Mouse (Mus musculus): ENCODE results near the gene Ipmk. TPM values are rescaled to one million over a fixed set of nuclear protein-coding genes. Genes with fewer than 3 reads are reported as not detected.
A peak's percentile ranks its signal among the peaks of the same experiment; 100 is the strongest.

Gene Ipmk
- 10 to 100 TPM; 14.8 to 16.9 TPM for total RNA-seq (2021)
- long read RNA-seq, experiment 1, full-length matches to known transcripts: 7 of 11 reads
- long read RNA-seq, experiment 1, partial matches to known transcripts: 1 of 11 reads
- long read RNA-seq, experiment 1, other reads (novel, unspliced or antisense): 3 of 11 reads
- long read RNA-seq, experiment 2, full-length matches to known transcripts: 4 of 11 reads
- long read RNA-seq, experiment 2, partial matches to known transcripts: 1 of 11 reads
- long read RNA-seq, experiment 2, other reads (novel, unspliced or antisense): 6 of 11 reads

- intact Hi-C loops (cut with DNase I): no loop called here
Observed at GRCm38 (mm10) chr10:71347509-71347949, at the start of gene Ipmk. Gene Ipmk, plus strand, starts transcription at chr10:71347763.

DNA sequence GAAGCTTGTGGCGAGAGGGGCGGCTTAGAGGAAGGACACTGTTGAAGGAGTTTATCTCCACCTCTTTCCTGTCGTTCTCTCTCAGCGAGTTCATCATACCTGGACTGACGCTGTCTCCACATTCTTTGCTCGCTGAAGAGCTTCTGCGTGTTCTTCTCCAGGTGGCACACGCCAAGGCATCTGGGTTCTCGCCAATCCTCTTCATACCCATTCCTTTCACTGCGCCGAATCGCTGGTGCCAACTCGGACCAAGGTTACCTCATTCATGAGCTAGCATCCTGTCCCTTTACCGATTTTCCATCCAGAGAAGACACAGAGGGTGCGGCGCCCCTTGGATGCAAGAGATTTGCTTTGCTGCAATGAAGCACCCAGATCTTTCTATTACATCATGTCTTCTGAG lies 47.4 kb upstream of the Ipmk start:
- intact Hi-C loops (cut with DNase I): no loop called here
- DNase-seq: no peak

More at GRCm38 (mm10) chr10:71347509-71347949, at the start of gene Ipmk:
- DNase-seq: peak; percentile 100

GRCm38 (mm10) chr10:71302490-71302889 lies 45.1 kb upstream of the Ipmk start:
- intact Hi-C loops (cut with DNase I): no loop called here

DNA sequence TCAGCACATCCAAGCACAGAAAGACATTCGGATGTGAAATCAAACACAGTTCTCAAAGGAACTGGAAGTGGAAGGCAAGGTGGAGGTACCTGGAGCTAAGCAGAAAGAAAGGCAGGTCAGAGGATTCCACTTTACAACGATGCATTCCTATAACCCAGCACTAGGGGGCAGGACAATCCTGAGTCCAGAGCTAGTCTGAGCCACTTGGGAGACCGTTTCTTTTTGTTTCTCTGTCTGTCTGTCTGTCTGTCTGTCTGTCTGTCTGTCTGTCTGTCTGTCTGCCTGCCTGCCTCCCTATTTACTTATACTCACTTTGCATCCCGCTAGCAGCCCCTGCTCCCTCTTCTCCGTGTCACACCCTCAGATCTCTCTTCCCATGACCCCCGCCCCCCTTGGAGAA lies 41.4 kb upstream of the Ipmk start:
- intact Hi-C loops (cut with DNase I): no loop called here
- no peak for DNase-seq

More at GRCm38 (mm10) chr10:71302490-71302889, 45.1 kb upstream of the Ipmk start:
- no peak for DNase-seq

DNA sequence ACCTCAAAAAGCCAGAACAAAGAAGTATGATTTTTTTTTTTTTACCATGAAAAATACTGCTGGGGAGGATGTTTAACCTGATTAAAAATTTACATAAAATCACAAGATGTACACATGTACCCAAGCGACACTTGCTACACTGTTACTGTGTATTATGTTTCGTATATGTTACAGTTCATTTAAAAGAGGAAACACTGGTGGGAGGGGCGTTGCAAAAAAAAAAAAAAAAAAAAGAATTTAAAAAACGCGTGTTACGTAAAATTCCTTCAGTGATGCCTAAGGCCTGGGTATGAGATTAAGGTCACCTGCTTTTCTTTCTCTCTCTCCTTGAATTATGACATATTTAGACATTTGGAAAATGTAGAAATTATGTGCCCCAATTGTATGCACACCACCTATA lies 40.8 kb upstream of the Ipmk start:
- no peak for DNase-seq
- intact Hi-C loops (cut with DNase I): no loop called here

DNA sequence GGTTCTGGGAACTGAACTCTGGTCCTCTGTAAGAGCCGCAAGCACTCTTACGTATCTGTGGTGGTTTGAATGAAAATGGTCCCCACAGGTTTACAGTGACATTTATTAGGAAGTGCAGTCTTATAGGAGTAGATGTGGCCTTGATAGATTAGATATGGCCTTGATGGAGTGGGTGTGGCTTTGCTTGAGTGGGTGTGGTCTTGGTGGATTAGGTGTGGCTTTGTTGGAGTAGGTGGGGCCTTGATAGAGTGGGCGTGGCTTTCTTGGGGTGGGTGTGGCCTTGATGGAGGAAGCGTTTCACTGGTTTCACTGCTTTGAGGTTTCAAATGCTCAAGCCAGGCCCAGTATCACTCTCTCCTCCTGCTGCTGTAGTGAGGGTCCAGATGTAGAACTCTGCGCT lies 39.4 kb upstream of the Ipmk start:
- intact Hi-C loops (cut with DNase I): no loop called here
- DNase-seq: no peak

GRCm38 (mm10) chr10:71310288-71310687 lies 37.3 kb upstream of the Ipmk start:
- no peak for DNase-seq
- intact Hi-C loops (cut with DNase I): no loop called here

DNA sequence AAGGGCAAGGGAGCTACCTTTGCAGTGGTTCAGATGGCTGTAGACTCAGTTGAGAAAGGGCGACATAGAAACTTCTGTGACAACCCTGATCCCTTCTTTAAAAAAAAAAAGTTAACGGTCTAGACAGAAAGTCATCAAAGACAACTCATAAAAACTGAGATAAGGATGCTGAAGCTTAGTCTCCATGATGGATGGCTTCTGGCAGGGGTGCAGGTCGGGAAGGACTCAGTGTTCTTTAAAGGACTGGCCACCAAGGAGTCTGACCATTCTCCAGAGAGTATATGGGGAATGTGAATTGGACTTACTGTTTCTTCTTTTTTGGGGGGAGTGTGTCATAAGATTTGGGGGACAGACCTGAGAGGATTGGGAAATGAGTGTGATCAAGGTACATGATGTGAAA lies 33.0 kb upstream of the Ipmk start:
- intact Hi-C loops (cut with DNase I): no loop called here
- DNase-seq: no peak

DNA sequence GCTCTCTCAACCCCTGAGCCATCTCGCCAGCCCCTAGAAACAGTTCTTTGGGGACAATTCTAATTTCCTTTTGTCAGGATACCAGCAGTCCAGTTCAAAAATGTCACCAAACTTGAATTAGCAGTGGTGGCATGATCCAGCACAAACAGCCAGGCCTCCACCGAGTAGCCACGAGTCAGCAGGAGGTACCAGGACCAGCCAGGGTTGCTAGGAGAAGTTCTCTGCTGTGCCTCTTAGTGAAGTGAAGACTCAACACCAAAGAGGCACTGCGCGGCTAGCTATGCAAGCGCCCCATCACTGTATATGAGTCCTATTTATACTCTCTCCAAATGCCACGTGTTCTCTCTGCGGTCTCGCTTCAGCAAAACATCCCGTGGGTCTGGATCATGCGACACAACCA lies 31.5 kb upstream of the Ipmk start:
- DNase-seq: no peak
- intact Hi-C loops (cut with DNase I): no loop called here

DNA sequence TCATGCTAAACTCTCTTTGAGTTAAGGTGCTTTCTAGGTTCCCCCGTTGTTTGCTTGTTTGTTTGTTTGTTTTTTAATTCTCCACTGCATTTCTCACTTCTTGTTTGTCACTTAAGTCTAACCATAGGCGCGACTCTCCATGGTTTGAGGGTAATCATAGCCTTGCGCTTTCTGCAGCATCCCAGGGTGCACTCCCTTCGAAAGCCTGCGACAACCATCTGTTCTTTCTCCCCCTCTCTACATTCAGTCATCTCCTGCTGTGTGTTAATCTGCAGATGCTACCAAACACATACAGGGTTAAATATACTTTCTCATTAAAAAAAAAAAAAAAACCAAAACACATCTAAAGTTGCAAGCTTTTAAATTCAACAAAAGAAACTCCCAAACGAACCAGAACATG lies 31.1 kb upstream of the Ipmk start:
- DNase-seq: no peak
- intact Hi-C loops (cut with DNase I): no loop called here

DNA sequence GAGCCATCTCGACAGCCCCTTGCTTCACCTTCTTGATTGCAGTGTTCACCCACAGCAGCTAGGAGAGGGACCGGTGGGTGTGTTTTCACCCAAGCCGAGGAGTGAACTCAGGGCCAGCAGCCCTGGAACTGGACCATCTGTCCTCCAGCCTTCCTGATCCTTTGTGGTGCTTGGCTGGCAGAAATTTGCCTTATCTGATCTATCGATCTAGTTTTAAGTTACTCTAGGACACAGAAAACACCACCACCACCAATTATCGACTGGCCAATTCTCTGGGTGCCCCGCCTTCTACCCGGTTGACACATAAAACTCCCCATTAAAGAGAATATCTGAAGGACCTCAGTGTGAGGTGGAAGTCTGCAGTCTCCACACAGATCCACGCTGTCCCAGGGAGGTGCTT lies 23.9 kb upstream of the Ipmk start:
- DNase-seq: no peak
- intact Hi-C loops (cut with DNase I): no loop called here

DNA sequence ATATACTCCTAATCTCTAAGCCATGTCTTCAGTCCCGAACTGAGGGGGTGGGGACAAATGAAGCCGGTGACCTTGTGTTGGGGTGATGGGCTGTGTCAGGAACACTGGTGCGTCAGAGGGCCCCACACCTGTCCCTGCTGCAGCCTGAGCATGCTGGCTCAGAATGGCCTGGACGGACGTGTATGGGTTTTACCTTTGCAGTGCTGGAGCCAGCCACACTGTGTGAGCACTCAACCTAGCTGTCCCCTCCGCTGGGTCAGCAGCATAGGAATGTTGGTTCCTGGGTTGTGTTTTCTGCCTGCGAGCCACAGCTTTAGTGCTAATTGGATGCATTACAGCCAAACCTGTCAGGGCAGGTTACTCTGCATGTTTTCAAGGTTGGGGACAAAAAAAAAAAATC lies 21.4 kb upstream of the Ipmk start:
- intact Hi-C loops (cut with DNase I): loop anchor here (1.0 kb wide), 1 partner anchor 75 kb away; no protein-coding TSS in a partner anchor
- DNase-seq: no peak

DNA sequence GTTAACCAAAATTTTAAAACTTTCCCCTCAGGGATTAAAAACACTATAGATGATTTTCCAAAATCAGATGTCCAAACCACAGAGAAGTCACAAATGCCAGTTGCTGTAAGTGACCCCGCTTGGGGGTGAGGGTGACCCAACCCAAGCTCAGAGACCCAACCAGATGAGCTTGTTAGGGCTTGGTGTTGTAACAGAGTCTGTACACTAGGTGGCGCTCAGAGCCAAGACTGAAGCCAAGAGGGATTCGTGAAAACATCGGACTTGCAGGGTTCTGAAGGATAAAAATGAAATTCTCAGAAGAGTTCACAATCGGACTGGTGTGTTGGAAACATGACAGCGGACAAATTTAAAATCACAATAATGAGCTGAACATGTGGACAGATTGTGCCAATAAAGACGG lies 20.8 kb upstream of the Ipmk start:
- intact Hi-C loops (cut with DNase I): loop anchor here (1.0 kb wide), 1 partner anchor 75 kb away; no protein-coding TSS in a partner anchor
- peak; percentile 31 to 47 for DNase-seq

- no peak for DNase-seq
- intact Hi-C loops (cut with DNase I): no loop called here
Observed at GRCm38 (mm10) chr10:71327386-71327785, 20.2 kb upstream of the Ipmk start.

DNA sequence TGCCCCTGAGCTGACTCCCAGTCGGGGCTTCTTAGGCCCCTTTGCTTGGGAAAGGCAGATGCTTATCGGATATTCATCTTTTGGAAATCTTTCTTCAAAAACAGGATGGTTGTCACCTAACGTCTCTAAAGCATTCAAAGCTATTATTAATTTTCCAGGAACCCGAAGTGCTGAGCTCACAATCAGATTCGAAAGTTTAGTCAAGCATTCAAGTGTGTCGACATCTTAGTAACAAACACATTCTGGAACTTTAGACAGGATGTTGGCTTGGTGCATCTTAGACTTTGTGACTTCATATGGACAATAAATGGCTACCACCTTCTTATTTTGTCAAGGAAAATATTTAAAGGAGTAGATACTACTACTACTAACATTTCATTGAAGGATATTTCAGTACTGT lies 19.2 kb upstream of the Ipmk start:
- no peak for DNase-seq

DNA sequence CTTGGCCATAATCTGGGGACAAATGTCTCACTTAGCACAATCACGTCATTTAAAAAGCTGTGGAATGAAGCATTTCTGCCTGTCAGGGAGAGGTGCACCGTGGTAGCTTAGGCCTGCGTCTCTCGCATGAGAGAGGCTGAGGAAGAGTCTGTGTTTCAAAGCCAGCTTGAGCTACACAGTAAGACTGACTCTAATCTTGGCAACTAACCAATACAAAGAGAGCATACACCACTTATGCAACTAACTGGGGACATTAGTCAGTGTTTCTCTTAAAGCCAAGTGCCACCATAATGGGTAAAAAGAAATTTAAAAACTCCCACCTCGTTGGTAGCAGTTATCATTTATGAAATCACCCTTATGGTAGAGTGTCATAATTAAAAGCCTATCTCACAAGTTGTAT lies 18.7 kb upstream of the Ipmk start:
- intact Hi-C loops (cut with DNase I): no loop called here

More for the DNA sequence above, 19.2 kb upstream of the Ipmk start:
- intact Hi-C loops (cut with DNase I): no loop called here

GRCm38 (mm10) chr10:71329295-71329694 lies 18.3 kb upstream of the Ipmk start:
- DNase-seq: no peak
- intact Hi-C loops (cut with DNase I): no loop called here

More for the DNA sequence above, 18.7 kb upstream of the Ipmk start:
- DNase-seq: no peak

GRCm38 (mm10) chr10:71330070-71330469 lies 17.5 kb upstream of the Ipmk start:
- intact Hi-C loops (cut with DNase I): no loop called here
- DNase-seq: no peak

- DNase-seq: no peak
- intact Hi-C loops (cut with DNase I): no loop called here
Observed at GRCm38 (mm10) chr10:71331908-71332307, 15.7 kb upstream of the Ipmk start.

- intact Hi-C loops (cut with DNase I): no loop called here
- DNase-seq: no peak
Observed at GRCm38 (mm10) chr10:71332376-71332775, 15.2 kb upstream of the Ipmk start.

GRCm38 (mm10) chr10:71332859-71333258 lies 14.7 kb upstream of the Ipmk start:
- intact Hi-C loops (cut with DNase I): no loop called here
- no peak for DNase-seq

DNA sequence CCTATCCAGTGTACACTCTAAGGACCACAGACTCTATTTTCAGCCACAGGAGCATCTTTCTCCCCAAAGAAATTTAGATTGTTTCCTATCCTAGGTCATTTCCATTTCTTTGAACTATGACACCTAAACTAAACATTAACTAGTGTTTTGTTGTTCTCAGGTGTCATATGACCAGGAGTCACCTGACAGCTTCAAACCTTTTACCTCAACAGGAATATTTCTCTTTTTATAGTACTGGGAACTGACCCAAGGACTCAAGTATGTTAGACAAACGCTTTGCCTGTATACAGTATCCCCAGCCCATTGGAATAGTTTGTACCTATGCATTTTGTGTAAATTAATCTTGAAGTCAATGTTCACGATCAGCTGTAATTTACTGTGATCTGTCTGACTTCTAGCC lies 9.8 kb upstream of the Ipmk start:
- intact Hi-C loops (cut with DNase I): no loop called here
- no peak for DNase-seq

Measured in gastrocnemius, postnatal 36 days (tissue).